Mouse (Mus musculus): ENCODE measurements around the gene Susd3.

The Susd3 gene

GRCm38 (mm10) chr13:49248467-49248862 is at the start of gene Susd3:
TSS of gene Susd3 (minus strand) at chr13:49248706.
- no peak for DNase-seq (ENCODE audit: low spot score)

DNA sequence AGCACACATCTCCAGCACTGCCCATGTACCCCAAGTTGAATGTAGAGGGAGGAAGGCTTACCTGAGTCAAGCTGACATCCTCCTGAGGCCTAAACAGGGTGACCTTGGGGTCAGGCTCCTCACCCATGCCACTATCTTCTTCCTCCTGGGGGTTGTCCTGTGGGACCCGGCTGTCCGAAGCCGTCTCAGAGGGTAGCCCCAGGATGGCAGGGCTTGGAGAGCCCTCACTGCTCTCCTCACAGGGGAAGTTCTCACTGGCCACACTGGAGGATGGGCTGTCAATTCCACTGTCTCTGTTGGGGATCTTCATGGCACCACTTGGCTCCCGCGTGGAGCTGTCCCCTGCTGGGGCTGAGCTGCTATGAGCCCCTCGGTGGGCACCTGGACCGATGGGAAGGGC is 47.8 kb upstream of the Susd3 start:
- no peak for DNase-seq (ENCODE audit: low spot score)

GRCm38 (mm10) chr13:49294108-49294507 is 45.6 kb upstream of the Susd3 start:
- no peak for DNase-seq (ENCODE audit: low spot score)

DNA sequence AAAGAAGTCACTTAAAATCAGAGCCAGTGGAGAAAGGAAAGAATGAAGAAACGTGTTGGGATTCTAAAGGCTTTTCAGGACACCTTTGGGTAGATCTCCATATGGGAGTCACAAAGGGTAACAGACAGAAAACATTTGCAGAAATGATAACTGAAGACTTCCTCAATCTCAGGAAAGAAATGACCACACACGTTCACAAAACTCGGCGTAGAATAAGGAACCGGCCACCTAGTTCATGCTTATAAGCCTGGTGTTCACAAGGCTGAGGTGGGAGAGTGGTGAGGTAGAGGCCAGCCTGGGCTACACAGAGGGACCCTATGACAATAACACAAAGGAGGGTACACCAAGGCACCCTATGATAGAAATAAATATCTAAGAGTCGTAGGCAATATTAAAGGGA is 43.4 kb upstream of the Susd3 start:
- no peak for DNase-seq (ENCODE audit: low spot score)

DNA sequence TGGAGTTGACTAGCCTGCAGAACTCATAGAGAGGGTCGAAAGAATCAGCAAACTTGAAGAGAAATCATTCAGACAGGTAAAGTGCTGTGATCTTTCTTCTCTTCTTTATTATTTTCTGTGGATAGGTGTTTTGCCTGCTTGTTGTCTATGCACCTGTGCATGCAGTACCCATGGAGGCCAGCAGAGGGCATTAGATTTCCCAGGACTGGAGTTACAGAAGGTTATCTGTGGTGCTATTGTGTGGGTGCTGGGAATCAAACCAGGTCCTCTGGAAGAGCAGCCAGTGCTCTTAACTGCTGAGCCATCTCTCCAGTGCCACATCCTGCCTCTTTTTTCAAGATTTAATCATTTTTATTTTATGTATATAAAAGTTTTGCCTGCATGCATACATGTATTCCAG is 42.9 kb upstream of the Susd3 start:
- DNase-seq (ENCODE audit: low spot score): peak; percentile 19

GRCm38 (mm10) chr13:49287224-49287623 is 38.7 kb upstream of the Susd3 start:
- no peak for DNase-seq (ENCODE audit: low spot score)

GRCm38 (mm10) chr13:49286750-49287149 is 38.2 kb upstream of the Susd3 start:
- DNase-seq (ENCODE audit: low spot score): no peak

DNA sequence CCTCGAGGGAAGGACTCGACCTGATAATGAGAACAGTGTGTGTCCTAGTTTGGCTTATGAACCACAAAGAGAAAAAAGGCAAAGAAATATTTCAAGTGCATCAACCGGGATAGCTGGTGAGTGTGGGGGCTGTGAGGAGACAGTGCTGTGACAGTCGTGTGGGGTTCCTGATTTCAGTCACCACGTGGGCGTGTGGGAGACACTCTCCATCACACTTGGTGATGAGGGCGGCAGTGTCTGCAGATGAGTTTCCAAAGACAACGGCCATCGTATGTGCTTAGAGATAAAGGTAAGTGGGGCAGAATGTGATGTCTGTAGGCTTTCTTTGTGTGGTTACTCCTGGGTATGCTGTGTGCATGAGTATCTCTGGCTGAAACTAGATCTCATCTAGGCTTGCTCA is 35.2 kb upstream of the Susd3 start:
- no peak for DNase-seq (ENCODE audit: low spot score)

DNA sequence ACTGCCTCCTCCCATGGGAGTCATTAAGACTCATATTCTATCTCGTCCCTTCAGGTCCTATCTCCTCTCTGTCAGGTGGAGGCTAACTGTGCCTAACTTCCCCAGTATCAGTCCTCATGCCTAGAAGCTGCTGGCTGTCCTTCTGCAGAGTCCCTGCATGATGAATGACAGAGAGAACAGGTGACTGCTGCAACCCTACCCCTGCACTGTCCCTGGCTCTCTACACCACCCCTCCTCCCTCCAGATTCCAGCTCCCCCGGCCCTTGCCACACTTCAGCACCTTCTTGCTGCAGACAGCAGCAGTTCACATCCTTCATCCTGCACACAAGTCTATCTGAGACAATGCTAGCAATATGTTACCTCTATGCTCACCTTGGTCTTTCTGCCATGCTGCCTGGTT is 33.7 kb upstream of the Susd3 start:
- DNase-seq (ENCODE audit: low spot score): no peak

- DNase-seq (ENCODE audit: low spot score): no peak
These were observed 23.6 kb upstream of the Susd3 start for GRCm38 (mm10) chr13:49271831-49272765.

DNA sequence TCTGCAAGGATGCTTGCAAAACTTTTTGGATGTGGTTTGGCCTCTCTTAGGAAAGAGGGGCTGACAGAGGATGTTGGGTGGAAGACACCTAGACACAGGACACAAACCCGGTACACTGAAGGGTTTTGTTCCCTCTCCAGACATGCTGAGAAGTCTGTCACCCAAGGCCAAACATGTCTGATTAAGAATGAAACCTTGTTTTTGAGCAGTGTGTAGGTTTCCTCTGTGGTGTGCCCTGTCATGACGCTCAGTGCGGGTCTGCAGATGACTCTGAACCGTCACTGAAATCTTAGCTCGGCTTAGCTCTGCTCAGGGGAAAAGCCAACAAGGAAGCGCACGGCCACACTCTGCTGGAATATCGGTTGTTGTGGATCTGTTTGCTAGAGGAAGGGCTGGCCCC is 22.0 kb upstream of the Susd3 start:
- DNase-seq (ENCODE audit: low spot score): no peak

- no peak for DNase-seq (ENCODE audit: low spot score)
These were observed 19.1 kb upstream of the Susd3 start for GRCm38 (mm10) chr13:49267645-49268044.

- no peak for DNase-seq (ENCODE audit: low spot score)
These were observed 11.7 kb upstream of the Susd3 start for GRCm38 (mm10) chr13:49260036-49260722.

- DNase-seq (ENCODE audit: low spot score): no peak
These were observed 9.4 kb upstream of the Susd3 start for GRCm38 (mm10) chr13:49257819-49258313.

DNA sequence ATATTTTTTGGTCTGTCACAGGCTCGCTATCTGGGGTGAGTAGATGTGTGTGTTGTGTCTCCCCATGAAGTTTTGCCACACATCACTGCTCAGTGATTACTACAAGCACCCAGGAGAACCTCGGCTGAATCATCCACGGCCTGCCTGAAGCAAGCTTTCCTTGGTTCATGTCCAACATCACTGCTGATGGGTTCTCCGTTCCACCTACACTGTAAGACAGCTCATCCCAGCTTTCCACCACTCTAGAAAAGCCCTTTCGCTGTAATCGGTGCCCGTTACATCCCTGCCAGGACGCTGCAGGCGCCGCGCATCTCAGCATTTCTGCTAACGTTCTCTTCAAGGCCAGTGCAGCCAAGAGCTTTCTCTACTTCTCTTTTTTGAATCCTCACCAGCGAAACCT is 4.2 kb upstream of the Susd3 start:
- DNase-seq (ENCODE audit: low spot score): no peak

DNA sequence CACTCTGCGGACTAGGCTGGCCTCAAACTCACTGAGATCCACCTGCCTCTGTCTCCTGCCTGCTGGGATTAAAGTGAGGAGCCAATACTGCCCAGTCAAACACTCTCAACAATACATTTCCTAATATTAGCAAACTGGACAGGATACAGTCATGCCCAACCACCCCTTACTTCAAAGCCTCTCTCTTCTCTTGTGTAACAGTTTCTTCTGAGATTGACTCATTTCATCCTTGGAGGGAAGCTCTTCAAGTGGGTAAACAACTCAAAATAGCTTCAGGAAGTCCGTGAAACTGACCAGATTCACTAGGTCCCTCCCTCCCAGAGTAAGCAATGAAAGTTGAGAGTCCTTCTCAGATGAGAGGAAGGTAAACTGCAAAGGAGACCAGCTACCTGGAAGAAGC is 3.6 kb upstream of the Susd3 start:
- no peak for DNase-seq (ENCODE audit: low spot score)

DNA sequence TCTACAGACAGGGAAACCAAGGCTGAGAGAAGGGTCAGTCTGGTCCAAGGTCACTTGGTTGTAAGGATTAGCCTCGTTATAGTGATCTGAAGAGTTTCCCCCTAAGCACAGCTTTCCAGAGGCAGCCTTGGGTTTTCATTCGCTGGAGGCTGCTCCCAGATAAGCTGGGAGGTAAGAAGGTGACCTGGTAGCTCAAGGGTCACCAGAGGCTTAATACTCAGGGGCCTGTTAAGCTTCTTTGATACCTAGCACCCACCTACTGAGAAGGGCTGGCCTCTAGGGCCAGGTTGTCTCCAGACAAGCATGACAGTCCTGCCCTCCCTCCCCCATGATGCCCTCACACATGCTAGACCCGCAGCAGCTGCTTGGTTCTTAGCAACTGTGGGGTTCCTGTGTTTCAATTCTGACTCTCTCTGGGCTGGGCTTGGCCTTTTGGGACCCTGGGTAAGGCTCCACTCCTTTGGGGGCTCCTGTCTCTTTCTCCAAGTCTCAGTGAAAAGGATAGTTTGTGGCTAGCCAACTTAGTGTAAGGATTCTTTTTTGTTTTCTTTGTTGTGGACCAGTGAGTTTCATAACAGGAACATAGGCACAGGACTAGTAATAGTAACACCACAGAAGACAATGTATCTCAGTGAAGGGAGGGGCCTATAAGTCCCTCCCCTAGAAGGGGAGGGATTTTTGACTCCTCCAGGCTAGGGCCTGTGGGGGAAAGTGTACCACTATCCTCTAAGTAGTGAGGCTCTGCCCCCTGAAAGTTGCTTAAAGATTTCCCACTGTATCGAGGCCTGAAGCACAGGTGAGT is 2.4 kb upstream of the Susd3 start:
- DNase-seq (ENCODE audit: low spot score): no peak

- DNase-seq (ENCODE audit: low spot score): no peak
These were observed 1.1 kb upstream of the Susd3 start for GRCm38 (mm10) chr13:49249634-49250033.

- no peak for DNase-seq (ENCODE audit: low spot score)
These were observed 417 bp upstream of the Susd3 start for GRCm38 (mm10) chr13:49248923-49249322.

DNA sequence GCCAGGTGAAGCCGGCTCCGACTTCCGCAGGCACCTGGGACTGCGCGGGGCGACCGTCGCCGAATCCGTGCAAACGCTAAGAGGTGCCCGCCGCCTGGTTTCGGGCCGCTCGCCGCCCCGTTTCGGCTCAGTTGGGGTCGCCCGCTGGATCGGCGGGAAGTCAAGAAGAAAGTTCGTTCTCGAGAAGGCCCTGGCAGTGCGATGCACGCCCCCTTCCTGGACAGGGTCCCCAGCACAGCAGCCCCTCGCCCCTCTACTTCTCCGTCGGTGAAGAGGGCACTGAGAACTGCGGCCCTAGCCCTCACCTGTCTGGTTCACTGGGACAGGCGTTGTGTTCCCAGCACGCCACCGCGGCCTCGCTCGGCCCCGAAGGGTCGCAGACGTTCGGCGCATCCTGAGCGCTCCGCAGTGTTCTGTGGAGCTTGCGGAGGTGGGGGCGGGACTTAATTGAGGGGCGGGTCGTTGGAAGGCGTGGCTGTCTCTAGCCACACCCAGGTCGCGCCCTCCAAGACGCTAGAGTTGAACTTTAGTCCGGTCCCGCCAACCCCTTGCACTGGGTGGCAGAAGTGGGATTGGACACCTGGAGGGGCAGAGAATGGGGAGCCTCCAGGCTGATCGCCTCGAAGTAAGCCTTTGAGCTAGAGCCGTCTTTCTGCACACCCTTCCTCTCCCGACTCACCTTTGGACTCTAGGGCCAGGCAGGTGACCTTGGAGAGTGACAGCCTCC is 603 bp downstream of the Susd3 start:
- DNase-seq (ENCODE audit: low spot score): peak; percentile 24

GRCm38 (mm10) chr13:49247232-49247739 is 1.2 kb downstream of the Susd3 start:
- DNase-seq (ENCODE audit: low spot score): no peak

Measured in c-Kit-positive CD71-positive TER-119-positive erythroid progenitor cells, embryonic 14.5 days (primary cell).